Mouse (Mus musculus) cerebellum, postnatal 36 days (tissue): ENCODE measurements around the gene Shprh.
"Not testable (repeated sequence)": the region's sequence is repeated elsewhere in the genome, so short reads cannot be mapped to it uniquely, and the experiment has no call there.

Experiments used
- DNase-seq, 2 experiments: peaks; one replicate each; pipeline ENCODE4 v3.0.0; 2021 to 2022; ENCODE audit warnings: mixed read lengths in 2 of 2

Shprh gene

DNA sequence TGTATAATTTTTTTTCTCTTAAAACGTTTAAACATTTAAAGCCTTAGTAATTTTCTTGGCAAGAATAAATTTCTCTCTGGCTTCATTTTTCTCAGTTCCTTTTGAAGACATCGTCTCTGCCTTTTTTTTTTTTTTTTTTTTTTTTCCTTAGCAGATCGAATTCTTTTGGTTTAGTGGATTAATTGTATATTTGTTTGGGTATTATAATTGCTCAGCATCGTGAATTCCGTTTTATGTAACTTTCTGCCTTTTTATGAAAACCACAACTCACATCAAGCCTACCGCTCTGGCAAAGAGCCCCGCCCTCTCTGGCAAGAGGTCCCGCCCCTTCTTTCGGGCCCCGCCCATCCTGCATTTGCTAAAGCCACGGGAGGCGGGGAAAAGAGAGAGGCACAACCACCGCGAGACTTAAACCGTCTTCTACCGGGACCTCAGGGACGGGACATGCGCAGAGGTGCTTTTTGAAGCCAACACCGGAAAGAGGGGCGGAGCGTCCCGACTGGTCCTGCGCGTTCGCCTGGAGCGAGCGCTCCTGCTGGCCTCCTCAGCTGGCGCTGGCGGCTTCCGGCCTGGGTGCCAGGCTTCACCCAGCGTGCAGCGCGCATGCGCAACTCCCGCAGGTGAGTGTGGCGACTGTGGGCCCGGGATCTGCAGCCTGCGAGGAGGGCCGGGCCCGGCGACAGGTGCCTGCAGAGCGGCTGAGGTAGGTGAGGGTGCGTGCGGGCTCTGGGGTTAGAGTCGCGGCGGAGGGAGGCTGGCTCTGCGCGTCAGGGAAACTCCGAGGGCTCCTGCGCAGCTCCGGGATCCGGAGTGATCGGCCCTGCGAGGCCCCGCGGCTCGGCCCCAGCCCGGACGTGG is at the start of gene Shprh:
Shprh (plus strand) TSS at position 544 of the 858 bp plus-strand sequence.
- peak; percentile 96 to 97 for DNase-seq

DNA sequence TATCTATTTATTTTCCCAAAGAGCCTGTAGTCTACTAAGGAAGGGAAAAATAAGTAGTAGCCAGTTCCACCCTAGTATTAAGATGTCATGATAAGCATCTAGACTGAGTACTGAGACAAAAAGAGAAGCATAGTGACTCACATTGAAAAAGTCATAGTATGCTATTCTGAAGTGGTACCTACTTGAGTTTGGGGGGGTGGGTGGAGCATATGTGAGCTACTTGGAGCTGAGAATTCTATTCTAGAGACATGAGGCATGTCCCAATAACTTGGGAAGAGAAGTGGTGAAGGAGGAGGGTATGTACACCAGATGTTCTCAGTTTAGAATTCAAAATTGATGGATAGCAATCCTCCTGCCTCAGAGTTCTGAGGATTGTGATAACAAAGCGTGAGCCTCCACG is 27.4 kb upstream of the Shprh start:
- no peak for DNase-seq

DNA sequence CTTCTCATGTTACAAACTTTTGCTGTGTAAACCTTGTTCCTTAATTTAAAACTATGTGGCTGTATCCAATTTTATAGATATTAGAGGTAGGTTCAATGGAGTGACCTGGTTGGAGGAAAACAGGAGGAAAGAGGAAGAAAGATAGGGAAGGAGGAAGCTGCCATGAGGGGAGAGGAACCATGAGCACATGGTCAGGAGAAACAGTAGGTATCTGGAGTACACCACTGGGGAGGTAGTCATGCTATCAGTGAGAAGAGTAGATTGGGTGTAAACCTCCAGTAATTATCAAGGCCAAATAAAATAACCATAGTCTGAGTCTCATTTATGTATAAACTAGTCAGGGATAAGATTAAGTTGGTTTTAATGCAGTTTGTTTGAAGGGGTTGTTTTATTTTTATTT is 3.6 kb upstream of the Shprh start:
- DNase-seq = no peak

DNA sequence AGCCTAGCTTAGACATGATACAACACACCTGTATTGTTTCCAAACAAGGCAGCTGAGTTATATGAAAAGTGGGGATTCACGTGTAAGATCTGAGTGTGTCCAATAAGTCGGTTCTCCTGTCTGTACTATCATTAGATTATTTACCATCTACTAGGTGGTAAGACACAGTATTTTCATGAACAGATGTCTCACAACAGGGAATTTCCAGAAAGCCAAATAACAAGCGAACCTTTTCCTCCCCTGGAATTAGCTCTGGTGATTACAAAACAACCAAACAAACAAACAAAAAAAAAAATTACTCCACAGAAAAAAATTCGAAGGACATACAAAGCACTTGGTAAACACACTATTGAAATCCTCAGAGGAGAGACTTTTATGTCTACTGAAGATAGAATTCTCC is 781 bp upstream of the Shprh start:
- DNase-seq = no peak

DNA sequence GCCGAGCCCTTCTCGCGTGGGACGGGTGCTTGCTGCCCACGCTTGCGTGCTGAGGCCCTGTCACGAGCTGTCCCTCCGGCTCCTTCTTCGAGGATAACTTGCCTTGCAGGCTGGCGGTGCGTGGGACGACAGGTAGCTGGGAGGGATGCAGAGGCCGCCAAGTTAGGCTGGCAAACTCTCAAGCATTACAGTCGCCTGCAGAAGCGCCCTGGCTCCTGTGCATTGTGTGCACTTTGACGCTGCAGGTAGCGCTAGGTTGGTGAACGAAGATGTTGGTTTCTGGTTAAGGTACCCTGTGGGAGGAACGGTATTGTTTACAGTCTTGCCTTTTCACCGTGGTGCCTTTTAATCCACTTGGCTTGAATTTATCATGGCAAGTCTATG is 507 bp downstream of the Shprh start:
- DNase-seq = peak in 1 of 2 experiments; percentile 68

DNA sequence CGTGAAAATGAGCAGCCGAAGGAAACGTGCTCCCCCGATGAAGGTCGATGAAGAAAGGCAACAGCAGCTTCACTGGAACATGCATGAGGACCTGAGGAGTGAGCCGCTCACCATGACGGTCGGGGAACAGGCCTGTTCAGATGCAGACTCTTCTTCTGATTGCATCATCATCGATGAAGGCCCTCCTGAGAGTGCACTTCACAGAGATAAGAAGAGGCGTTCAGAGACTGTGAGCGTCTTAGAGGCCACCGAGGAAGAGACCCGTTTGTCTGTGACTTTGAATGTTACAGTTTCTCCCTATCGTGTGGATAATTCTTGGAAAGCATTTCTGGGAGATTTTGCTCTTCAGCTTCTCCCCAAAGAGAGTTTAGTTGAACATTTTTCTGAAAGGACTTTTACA is 2.4 kb downstream of the Shprh start:
- DNase-seq = no peak

DNA sequence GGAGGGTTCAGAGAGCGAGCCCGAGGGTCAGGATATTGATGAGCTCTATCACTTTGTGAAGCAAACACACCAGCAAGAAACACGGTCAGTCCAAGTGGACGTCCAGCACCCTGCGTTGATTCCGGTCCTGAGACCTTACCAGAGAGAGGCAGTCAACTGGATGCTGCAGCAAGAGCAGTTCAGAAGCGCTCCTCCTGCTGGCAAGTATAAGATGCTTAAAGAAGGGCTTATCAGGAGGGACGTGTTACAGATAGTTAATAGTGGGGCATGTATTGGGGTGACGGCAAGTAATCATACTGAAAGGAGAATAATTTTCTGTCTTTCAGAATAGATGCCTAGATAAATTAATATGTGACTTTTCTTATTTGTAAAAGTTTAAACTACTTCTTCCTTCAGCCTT is 7.8 kb downstream of the Shprh start:
- no peak for DNase-seq

DNA sequence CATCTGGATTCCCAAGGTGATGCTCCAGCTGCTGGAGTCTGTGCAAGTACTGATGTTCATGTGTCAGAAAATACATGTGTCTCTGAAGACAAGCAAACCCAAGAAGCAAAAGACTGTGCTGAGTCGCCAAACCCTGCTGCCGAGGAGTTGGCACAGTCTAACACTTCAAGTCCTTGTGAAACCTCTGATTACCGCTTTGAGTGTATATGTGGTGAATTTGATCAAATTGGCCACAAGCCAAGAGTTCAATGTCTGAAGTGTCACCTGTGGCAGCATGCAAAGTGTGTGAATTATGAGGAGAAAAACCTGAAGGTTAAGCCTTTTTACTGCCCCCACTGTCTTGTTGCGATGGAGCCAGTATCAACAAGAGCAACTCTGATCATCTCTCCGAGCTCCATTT is 15.3 kb downstream of the Shprh start:
- DNase-seq = no peak

DNA sequence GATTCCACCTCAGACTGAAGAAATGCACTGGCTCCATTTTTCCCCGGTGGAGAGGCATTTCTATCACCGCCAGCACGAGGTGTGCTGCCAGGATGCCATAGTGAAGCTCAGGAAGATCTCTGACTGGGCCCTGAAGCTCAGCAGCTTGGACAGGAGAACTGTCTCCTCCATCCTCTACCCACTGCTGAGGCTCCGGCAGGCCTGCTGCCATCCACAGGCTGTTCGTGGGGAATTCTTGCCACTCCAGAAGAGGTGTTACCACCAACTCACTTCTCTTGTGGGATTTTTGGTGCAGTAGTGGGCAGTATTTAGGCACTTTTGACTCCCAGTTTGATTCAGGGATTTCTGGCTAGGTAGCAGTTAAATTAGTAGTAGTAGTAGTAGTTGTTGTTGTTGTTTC is 21.0 kb downstream of the Shprh start:
- no peak for DNase-seq

DNA sequence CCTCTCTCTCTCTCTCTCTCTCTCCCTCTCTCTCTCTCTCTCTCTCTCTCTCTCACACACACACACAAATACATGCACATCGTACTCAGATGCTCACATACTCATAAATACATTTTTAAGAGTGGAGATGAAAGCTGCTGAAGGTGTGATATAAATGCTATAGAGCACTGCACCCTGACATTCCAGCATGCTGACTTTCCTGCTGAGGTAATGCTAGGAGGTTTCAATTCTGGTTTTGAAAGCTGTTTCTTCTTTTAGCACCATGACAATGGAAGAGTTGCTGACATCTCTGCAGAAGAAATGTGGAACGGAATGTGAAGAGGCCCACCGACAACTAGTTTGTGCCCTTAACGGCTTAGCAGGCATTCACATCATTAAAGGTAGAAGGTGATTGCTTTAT is 22.4 kb downstream of the Shprh start:
- no peak for DNase-seq

DNA sequence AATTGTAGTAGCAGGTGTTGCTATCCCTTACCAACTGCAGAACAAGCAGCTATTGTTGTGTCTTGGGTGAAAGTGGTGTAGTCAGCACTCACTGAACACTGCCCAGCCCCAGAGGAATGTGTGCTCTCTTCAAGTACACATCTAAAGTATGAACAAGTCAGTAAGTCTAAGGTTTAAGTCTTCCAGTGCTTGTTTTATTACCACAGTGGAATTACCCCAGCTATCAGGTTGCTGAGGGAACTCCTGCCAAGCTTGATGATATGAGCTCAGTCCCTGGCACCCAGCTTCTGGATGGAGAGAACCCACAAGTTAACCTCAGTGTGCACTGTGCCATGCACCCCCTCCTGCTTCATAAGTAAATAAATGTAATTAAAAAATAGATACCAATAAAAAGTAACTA is 23.3 kb downstream of the Shprh start:
- DNase-seq = no peak

DNA sequence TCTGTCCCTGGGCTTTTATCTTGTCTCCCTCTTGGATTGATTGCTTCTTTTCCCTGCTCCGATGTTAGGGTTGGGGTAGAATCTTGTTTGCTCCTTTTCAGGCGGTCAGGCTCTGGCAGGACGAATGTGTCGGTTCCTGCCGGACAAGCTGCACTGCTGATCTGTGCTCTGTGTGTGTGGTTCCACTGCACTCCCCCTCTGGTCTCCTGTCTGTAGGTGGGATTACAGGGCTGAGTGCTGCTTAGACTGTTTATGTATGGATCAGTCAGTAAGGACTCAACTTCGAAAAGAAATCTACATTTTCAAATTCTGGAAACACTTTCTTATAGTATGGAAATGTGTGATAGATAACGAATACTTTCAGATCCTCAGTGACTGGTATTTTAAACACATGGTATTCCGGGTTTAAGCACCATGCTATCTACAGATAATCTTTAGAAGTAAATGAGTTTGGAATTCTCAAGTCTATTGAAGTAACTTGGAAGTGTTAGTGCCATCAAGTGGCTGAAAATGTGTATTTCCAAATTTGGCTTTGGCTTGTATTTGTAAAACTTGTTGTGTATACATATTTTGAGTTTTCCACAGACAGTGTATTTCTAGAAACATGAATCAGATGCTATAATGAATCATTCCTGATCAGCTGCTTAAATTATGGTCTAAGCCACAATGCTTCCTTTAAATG is 26.7 kb downstream of the Shprh start:
- DNase-seq = no peak

DNA sequence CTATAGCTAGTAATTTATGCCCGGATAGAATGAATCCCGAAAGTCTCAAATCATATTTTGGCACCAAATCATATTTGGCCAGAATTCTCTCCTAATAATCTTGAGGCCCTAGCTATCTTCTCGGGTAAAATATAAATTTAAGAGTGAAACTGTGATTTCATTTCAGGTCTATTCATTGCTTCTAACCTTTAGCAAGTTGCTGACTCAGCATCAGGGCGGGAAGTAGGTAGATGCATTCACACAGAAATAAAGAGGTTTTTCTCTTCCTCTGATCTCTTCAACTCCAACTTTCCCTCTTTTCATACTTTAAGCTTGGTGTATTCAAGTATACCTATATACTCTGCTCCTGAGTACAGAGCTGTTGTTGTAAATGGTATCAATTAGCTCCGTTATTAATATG is 30.9 kb downstream of the Shprh start:
- DNase-seq = no peak

DNA sequence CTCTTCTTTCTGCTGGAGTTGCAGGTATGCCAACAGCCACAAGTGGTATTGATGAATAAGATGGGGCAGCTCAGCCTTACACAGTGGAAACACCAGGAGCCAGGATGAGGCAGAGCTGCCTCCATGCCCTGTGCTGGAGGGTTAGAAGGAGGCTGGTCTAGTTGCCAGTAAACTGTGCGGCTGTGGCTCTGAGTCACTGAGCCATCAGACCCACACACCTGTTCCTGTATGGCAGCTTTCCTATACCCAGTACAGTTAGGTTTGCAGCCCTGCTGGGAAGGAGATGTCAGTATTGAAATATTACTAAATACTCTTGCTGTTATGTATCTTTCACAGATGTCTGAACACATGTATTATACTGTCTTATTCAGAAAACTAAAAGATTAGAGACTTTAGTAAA is 48.1 kb downstream of the Shprh start:
- DNase-seq = no peak

DNA sequence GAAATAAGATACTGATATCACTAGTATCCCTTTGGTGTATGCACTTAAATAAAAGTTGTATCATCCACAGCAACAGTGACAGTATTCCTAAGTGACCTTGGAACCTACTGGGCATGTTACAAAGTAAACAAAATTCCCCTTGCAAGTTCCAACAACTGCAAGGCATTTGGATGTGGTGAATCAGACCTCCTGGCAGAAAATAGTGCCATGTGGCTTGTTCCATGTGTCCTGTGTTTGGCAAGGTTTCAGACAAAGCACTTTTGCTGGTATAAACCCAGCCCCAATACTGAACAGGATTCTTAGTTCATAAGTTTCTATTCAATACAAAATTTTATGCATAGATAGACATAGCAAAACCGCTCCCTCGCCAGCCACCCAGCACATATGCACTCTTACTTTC is 49.1 kb downstream of the Shprh start:
- DNase-seq = peak in 1 of 2 experiments; percentile 25

DNA sequence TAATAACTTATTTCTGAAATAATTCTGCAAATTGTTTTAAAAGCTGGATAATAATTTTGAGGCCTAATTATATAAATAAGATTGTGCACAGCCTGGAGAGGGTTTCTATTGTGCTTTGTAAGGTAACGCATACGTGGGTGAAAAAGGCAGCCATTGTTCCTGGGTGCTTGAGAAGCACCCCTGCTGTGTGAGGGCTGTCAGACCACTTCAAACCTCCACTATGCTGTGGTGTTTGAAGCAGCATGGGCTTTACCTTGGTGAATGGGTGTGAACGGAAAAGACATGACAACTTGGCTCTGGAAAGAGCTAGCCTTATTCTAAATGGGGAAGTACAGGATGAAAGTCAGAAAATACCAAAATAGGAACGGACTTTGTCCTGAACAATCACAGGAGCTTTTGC is 50.8 kb downstream of the Shprh start:
- DNase-seq = no peak

DNA sequence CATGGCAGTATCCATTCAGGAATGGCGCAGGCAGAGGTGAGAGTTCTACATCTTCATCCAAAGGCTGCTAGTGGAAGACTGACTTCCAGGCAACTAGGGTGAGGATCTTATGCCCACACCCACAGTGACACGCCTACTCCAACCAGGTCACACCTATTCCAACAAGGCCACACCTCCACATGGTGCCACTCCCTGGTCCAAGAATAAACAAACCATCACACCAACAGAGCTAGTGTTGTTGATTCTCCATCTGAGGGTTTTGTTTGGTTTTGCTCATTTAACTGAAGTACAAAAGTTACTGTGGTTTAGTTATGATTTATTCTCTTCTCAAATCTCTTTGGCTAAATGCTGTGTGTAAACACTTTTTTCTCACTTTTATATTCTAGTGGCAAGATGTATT is 56.7 kb downstream of the Shprh start:
- not testable (repeated sequence) for DNase-seq

DNA sequence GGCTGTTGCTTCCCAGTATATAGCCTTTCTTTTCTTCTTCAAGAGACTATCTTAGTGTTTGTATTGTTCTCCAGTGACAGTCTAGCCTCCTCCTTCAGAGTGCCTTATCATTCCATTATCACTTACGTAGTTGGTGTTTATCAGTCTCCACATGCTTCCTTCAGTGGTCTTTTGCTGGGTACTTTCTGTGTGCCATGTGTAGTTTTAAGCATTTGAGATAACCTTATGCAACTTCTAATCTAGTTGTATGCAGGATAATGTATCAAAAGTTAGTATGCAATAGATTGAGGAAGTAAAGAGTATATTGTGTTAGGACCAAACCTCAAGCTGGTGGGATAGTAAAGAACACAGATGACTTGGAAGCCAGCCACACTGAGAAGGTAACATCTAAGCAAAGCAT is 59.4 kb downstream of the Shprh start:
- DNase-seq = no peak

DNA sequence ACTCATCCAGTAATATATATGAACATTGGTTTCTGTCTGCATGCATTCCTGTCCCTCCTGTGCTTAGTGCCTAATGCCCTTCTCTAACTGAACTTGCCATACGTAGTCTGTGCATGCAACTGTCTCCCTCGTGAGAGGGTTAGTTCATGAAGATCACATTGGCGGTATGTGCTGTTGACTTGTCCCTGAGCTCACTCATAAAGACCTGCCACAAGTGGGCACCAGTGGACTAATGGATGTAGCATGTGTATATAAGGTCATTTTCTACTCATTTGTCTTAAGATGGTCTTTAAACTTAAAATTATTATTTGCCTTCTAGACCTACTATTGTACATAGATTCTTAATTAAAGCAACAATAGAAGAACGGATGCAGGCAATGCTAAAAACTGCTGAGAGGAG is 62.8 kb downstream of the Shprh start:
- no peak for DNase-seq

DNA sequence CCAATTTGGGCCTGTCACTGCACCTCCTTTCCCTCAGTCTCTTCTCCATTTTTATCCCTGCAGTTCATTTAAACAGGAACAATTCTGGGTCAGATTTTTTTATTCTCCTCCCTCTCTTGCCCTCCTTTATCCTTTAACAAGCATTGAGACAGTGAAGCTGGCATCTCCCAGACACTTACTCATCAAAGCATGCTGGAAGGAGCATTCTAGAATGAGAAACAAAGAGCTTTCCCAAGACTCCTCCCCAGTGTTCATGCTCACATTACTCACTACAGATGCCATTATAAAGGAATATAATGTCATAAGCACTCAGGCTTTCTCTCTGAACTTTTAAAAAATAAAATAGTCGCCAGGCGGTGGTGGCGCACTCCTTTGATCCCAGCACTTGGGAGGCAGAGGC is 77.2 kb downstream of the Shprh start:
- DNase-seq = no peak

DNA sequence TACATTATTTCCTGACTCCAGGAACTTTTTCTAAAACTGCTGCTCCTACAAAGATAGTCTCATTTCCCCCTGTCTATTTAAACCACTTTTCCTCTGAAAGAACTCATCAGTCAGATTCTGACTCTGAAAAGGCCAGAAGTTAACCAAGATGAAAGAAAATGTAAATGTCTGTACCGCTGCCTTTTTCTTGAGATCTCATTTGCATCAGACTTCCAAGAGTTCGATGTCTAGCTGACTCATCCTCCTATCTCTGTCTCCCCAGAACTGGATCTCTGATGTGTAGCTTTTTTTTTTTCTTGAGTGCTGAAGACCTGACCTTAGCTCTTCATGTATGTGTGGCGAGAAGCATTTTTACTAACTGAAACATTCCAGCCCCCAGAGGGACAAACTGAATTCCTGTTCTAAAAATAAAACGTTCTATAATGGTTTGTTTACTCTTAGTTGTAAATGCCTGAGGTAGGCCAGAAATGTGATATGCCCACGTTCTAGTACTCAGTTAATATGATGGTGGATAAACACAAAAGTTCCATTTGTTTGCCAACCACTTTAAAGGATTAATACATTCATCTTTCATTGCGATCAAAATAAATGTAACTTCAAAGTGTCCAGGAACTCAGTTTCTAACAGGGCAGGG is 80.4 kb downstream of the Shprh start:
- no peak for DNase-seq

DNA sequence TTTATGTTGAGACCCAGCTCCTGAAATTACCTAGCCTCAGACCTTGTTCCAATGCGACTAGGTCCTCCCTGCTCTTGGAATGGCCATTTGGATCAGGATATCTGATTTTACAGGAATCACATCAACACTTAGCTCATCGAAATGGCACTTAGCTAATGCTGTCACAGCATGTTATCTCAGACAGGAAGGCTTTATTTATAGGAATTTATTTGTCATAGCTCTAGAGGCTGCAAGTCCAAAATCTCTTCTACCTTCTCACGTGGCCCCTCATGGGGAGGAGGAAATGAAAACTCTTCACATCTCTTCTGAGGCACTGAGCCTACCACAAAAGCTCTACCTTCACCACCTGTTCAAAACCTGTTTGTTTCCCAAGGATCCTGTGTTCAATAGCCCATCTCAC is 84.0 kb downstream of the Shprh start:
- no peak for DNase-seq

DNA sequence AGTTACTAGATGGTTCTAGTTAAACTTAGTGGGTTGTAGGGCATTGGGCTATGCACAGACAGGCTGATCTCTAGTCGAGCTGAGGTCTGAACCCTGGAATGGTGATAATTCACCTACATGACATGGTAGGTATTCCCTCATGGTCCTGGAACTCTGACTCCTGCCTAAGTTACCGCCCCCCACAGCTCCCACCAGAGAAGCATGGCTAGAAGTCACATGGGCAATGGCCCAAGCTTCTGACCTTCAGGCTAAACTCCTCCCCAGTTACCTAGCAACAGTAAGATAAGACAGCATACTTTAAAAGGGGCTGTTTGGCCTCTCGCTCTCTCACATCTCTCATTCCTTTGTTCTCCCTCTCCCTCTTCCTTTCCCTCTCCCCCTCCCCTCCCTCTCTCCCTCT is 93.8 kb downstream of the Shprh start:
- DNase-seq = not testable (repeated sequence)

DNA sequence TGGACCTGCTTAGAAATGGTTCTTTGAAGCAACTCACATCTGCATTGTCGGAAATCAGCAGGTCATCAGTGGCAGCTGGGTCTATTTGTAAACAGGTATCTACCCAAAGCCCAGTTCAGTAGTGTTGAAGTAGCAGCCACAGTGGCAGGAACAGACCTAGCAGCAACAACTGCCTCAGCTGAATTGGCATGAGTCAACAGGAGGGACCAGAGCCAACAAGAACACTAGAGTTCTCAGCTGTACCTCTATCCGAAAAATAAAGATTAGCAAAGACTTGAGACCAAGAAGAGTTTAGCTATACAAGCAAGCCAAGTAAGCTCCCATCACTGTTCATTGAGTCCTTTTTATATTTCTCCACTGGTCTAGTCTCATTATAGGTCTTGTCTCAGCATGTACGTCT is 99.0 kb downstream of the Shprh start:
- no peak for DNase-seq
